Mouse (Mus musculus): ENCODE results near the gene Cd44. TPM values are rescaled to one million over a fixed set of nuclear protein-coding genes. Genes with fewer than 3 reads are reported as not detected.

Cd44 gene
- polyA plus RNA-seq, 1 experiment from 2014 or later = 4.0 TPM

- Histone ChIP-seq H3K4me1 (ENCODE audit: control insufficient read depth, insufficient read depth, low read length) (no peaks in the 10 kb centered on the region), H3K9me3 (ENCODE audit: control insufficient read depth, low read length) (no peaks in the 10 kb centered on the region), H3K4me3 (ENCODE audit: low read length) (no peak overlapping the region), H3K4me2 (replicated peaks; ENCODE audit: low read depth, low read length) (no peak overlapping the region), H3K27me3 (ENCODE audit: control insufficient read depth, insufficient read depth, low read length) (no peaks in the 10 kb centered on the region), H3K27ac (ENCODE audit: low read depth, low read length) (no peak overlapping the region), H3K36me3 (ENCODE audit: control insufficient read depth, insufficient read depth, low read length) (no peaks in the 10 kb centered on the region), H3K9ac (ENCODE audit: low read depth, low read length) (no peak overlapping the region)
- WGBS = 68% methylated on average over 3 of the region's 3 CpGs
- no peak for ATAC-seq (ENCODE audit: low FRiP score, low TSS enrichment)
Observed at GRCm38 (mm10) chr2:102923682-102924081, 22.2 kb upstream of the Cd44 start.

- Histone ChIP-seq H3K27ac (ENCODE audit: low read depth, low read length) (no peak overlapping the region), H3K4me1 (ENCODE audit: control insufficient read depth, insufficient read depth, low read length) (no peaks in the 10 kb centered on the region), H3K9ac (ENCODE audit: low read depth, low read length) (no peak overlapping the region), H3K9me3 (ENCODE audit: control insufficient read depth, low read length) (no peaks in the 10 kb centered on the region), H3K4me3 (ENCODE audit: low read length) (no peak overlapping the region), H3K4me2 (replicated peaks; ENCODE audit: low read depth, low read length) (no peak overlapping the region), H3K27me3 (ENCODE audit: control insufficient read depth, insufficient read depth, low read length) (no peaks in the 10 kb centered on the region), H3K36me3 (ENCODE audit: control insufficient read depth, insufficient read depth, low read length) (no peaks in the 10 kb centered on the region)
- no peak for ATAC-seq (ENCODE audit: low FRiP score, low TSS enrichment)
- 89% methylated on average over 3 of the region's 3 CpGs for WGBS
Observed at GRCm38 (mm10) chr2:102922066-102922465, 20.6 kb upstream of the Cd44 start.

GRCm38 (mm10) chr2:102918301-102918700 is 16.8 kb upstream of the Cd44 start:
- Histone ChIP-seq H3K9me3 (ENCODE audit: control insufficient read depth, low read length) (no peaks in the 10 kb centered on the region), H3K27ac (ENCODE audit: low read depth, low read length) (no peak overlapping the region), H3K9ac (ENCODE audit: low read depth, low read length) (no peak overlapping the region), H3K4me2 (replicated peaks; ENCODE audit: low read depth, low read length) (no peak overlapping the region), H3K4me3 (ENCODE audit: low read length) (no peak overlapping the region), H3K36me3 (ENCODE audit: control insufficient read depth, insufficient read depth, low read length) (no peaks in the 10 kb centered on the region), H3K27me3 (ENCODE audit: control insufficient read depth, insufficient read depth, low read length) (no peaks in the 10 kb centered on the region), H3K4me1 (ENCODE audit: control insufficient read depth, insufficient read depth, low read length) (no peaks in the 10 kb centered on the region)
- WGBS = 92% methylated on average over 1 of the region's 1 CpGs
- no peak for ATAC-seq (ENCODE audit: low FRiP score, low TSS enrichment)

- Histone ChIP-seq H3K4me1 (ENCODE audit: control insufficient read depth, insufficient read depth, low read length) (no peaks in the 10 kb centered on the region), H3K27ac (ENCODE audit: low read depth, low read length) (no peak overlapping the region), H3K36me3 (ENCODE audit: control insufficient read depth, insufficient read depth, low read length) (no peaks in the 10 kb centered on the region), H3K9ac (ENCODE audit: low read depth, low read length) (no peak overlapping the region), H3K27me3 (ENCODE audit: control insufficient read depth, insufficient read depth, low read length) (no peaks in the 10 kb centered on the region), H3K9me3 (ENCODE audit: control insufficient read depth, low read length) (no peaks in the 10 kb centered on the region), H3K4me2 (replicated peaks; ENCODE audit: low read depth, low read length) (no peak overlapping the region), H3K4me3 (ENCODE audit: low read length) (no peak overlapping the region)
- ATAC-seq (ENCODE audit: low FRiP score, low TSS enrichment) = no peak
- WGBS = 83% methylated on average over 3 of the region's 3 CpGs
Observed at GRCm38 (mm10) chr2:102916596-102916995, 15.1 kb upstream of the Cd44 start.

GRCm38 (mm10) chr2:102914675-102915074 is 13.2 kb upstream of the Cd44 start:
- no peaks in the 10 kb centered on the region for H3K27me3 ChIP-seq (ENCODE audit: control insufficient read depth, insufficient read depth, low read length)
- H3K4me2 ChIP-seq (replicated peaks; ENCODE audit: low read depth, low read length) = no peak overlapping the region
- H3K9ac ChIP-seq (ENCODE audit: low read depth, low read length) = no peak overlapping the region
- 68% methylated on average over 5 of the region's 5 CpGs for WGBS
- H3K27ac ChIP-seq (ENCODE audit: low read depth, low read length) = no peak overlapping the region
- H3K36me3 ChIP-seq (ENCODE audit: control insufficient read depth, insufficient read depth, low read length) = no peaks in the 10 kb centered on the region
- H3K4me3 ChIP-seq (ENCODE audit: low read length) = no peak overlapping the region
- no peak for ATAC-seq (ENCODE audit: low FRiP score, low TSS enrichment)
- H3K4me1 ChIP-seq (ENCODE audit: control insufficient read depth, insufficient read depth, low read length) = no peaks in the 10 kb centered on the region
- no peaks in the 10 kb centered on the region for H3K9me3 ChIP-seq (ENCODE audit: control insufficient read depth, low read length)

GRCm38 (mm10) chr2:102913833-102914545 is 12.5 kb upstream of the Cd44 start:
- Histone ChIP-seq H3K27me3 (ENCODE audit: control insufficient read depth, insufficient read depth, low read length) (no peaks in the 10 kb centered on the region), H3K9me3 (ENCODE audit: control insufficient read depth, low read length) (no peaks in the 10 kb centered on the region), H3K4me2 (replicated peaks; ENCODE audit: low read depth, low read length) (no peak overlapping the region), H3K4me3 (ENCODE audit: low read length) (no peak overlapping the region), H3K36me3 (ENCODE audit: control insufficient read depth, insufficient read depth, low read length) (no peaks in the 10 kb centered on the region), H3K9ac (ENCODE audit: low read depth, low read length) (no peak overlapping the region), H3K4me1 (ENCODE audit: control insufficient read depth, insufficient read depth, low read length) (no peaks in the 10 kb centered on the region), H3K27ac (ENCODE audit: low read depth, low read length) (no peak overlapping the region)
- 72% methylated on average over 11 of the region's 11 CpGs for WGBS
- ATAC-seq (ENCODE audit: low FRiP score, low TSS enrichment) = no peak

GRCm38 (mm10) chr2:102912951-102913350 is 11.5 kb upstream of the Cd44 start:
- WGBS = 64% methylated on average over 2 of the region's 2 CpGs
- H3K27me3 ChIP-seq (ENCODE audit: control insufficient read depth, insufficient read depth, low read length) = no peaks in the 10 kb centered on the region
- H3K4me1 ChIP-seq (ENCODE audit: control insufficient read depth, insufficient read depth, low read length) = no peaks in the 10 kb centered on the region
- no peaks in the 10 kb centered on the region for H3K36me3 ChIP-seq (ENCODE audit: control insufficient read depth, insufficient read depth, low read length)
- no peak overlapping the region for H3K9ac ChIP-seq (ENCODE audit: low read depth, low read length)
- no peaks in the 10 kb centered on the region for H3K9me3 ChIP-seq (ENCODE audit: control insufficient read depth, low read length)
- no peak for ATAC-seq (ENCODE audit: low FRiP score, low TSS enrichment)
- H3K27ac ChIP-seq (ENCODE audit: low read depth, low read length) = no peak overlapping the region
- no peak overlapping the region for H3K4me3 ChIP-seq (ENCODE audit: low read length)
- H3K4me2 ChIP-seq (replicated peaks; ENCODE audit: low read depth, low read length) = no peak overlapping the region

GRCm38 (mm10) chr2:102912469-102912868 is 11.0 kb upstream of the Cd44 start:
- Histone ChIP-seq H3K27me3 (ENCODE audit: control insufficient read depth, insufficient read depth, low read length) (no peaks in the 10 kb centered on the region), H3K4me1 (ENCODE audit: control insufficient read depth, insufficient read depth, low read length) (no peaks in the 10 kb centered on the region), H3K36me3 (ENCODE audit: control insufficient read depth, insufficient read depth, low read length) (no peaks in the 10 kb centered on the region), H3K9ac (ENCODE audit: low read depth, low read length) (no peak overlapping the region), H3K9me3 (ENCODE audit: control insufficient read depth, low read length) (no peaks in the 10 kb centered on the region), H3K4me2 (replicated peaks; ENCODE audit: low read depth, low read length) (no peak overlapping the region), H3K4me3 (ENCODE audit: low read length) (no peak overlapping the region), H3K27ac (ENCODE audit: low read depth, low read length) (no peak overlapping the region)
- ATAC-seq (ENCODE audit: low FRiP score, low TSS enrichment) = no peak
- 83% methylated on average over 3 of the region's 3 CpGs for WGBS

- WGBS = 91% methylated on average over 1 of the region's 1 CpGs
- Histone ChIP-seq H3K36me3 (ENCODE audit: control insufficient read depth, insufficient read depth, low read length) (no peaks in the 10 kb centered on the region), H3K9me3 (ENCODE audit: control insufficient read depth, low read length) (no peaks in the 10 kb centered on the region), H3K4me1 (ENCODE audit: control insufficient read depth, insufficient read depth, low read length) (no peaks in the 10 kb centered on the region), H3K27ac (ENCODE audit: low read depth, low read length) (no peak overlapping the region), H3K4me2 (replicated peaks; ENCODE audit: low read depth, low read length) (no peak overlapping the region), H3K4me3 (ENCODE audit: low read length) (no peak overlapping the region), H3K9ac (ENCODE audit: low read depth, low read length) (no peak overlapping the region), H3K27me3 (ENCODE audit: control insufficient read depth, insufficient read depth, low read length) (no peaks in the 10 kb centered on the region)
- ATAC-seq (ENCODE audit: low FRiP score, low TSS enrichment) = no peak
Observed at GRCm38 (mm10) chr2:102909403-102909802, 7.9 kb upstream of the Cd44 start.

Data from kidney, embryonic 14.5 days (tissue).